Mouse (Mus musculus) inflammation-experienced regulatory T-cells, adult 6 months (primary cell): ENCODE results near the gene Fars2. TPM values are rescaled to one million over a fixed set of nuclear protein-coding genes. Genes with fewer than 3 reads are reported as not detected.
A peak's percentile ranks its signal among the peaks of the same experiment; 100 is the strongest.

ENCODE experiments used
- ATAC-seq: one replicate; pipeline ENCODE4 v1.8.0; 2017
- polyA plus RNA-seq, 3 experiments: library from polyadenylated mRNA; unstranded; fragments of 100-300 nt; shearing (Covaris generic); gene quantifications; one replicate each; pipeline ENCODE4 v1.2.1; 2017

Fars2 gene
- polyA plus RNA-seq, 3 experiments from 2014 or later = 23.4 to 41.3 (median 30.9) TPM

GRCm38 (mm10) chr13:36716708-36717107 lies 599.5 kb downstream of the Fars2 start:
- no peak for ATAC-seq

GRCm38 (mm10) chr13:36717376-36717775 lies 600.2 kb downstream of the Fars2 start:
- no peak for ATAC-seq

- no peak for ATAC-seq
Observed at GRCm38 (mm10) chr13:36720297-36721017, 603.2 kb downstream of the Fars2 start.

GRCm38 (mm10) chr13:36722309-36722708 lies 605.1 kb downstream of the Fars2 start:
- no peak for ATAC-seq

GRCm38 (mm10) chr13:36723726-36724300 lies 606.6 kb downstream of the Fars2 start:
- no peak for ATAC-seq

- ATAC-seq = peak; percentile 19
Observed at GRCm38 (mm10) chr13:36724533-36725470, 607.6 kb downstream of the Fars2 start.

- no peak for ATAC-seq
Observed at GRCm38 (mm10) chr13:36725881-36726280, 608.7 kb downstream of the Fars2 start.

- ATAC-seq = no peak
Observed at GRCm38 (mm10) chr13:36726551-36726950, 609.3 kb downstream of the Fars2 start.

- ATAC-seq = peak; percentile 37
Observed at GRCm38 (mm10) chr13:36726951-36727778, 610.0 kb downstream of the Fars2 start.

- ATAC-seq = no peak
Observed at GRCm38 (mm10) chr13:36727779-36728470, 610.7 kb downstream of the Fars2 start.

- ATAC-seq = no peak
Observed at GRCm38 (mm10) chr13:36728509-36728908, 611.3 kb downstream of the Fars2 start.

GRCm38 (mm10) chr13:36729731-36730340 lies 612.6 kb downstream of the Fars2 start:
- ATAC-seq = no peak

- ATAC-seq = no peak
Observed at GRCm38 (mm10) chr13:36730341-36730761, 613.1 kb downstream of the Fars2 start.

GRCm38 (mm10) chr13:36731016-36731930 lies 614.1 kb downstream of the Fars2 start:
- ATAC-seq = peak; percentile 49

GRCm38 (mm10) chr13:36731931-36732461 lies 614.8 kb downstream of the Fars2 start:
- no peak for ATAC-seq

- no peak for ATAC-seq
Observed at GRCm38 (mm10) chr13:36732891-36733490, 615.8 kb downstream of the Fars2 start.

- ATAC-seq = no peak
Observed at GRCm38 (mm10) chr13:36733566-36733965, 616.4 kb downstream of the Fars2 start.

- no peak for ATAC-seq
Observed at GRCm38 (mm10) chr13:36733989-36734690, 616.9 kb downstream of the Fars2 start.
